Mouse (Mus musculus) neutrophil, adult 5-6 weeks (primary cell): ENCODE data around the gene R3hcc1l. TPM values are rescaled to one million over a fixed set of nuclear protein-coding genes. Genes with fewer than 3 reads are reported as not detected.

ENCODE experiments used
- ATAC-seq: fragments of 151-379, 151-347 bp; 2 replicates; pipeline ENCODE4 v1.8.0; 2017; ENCODE audit warnings: mild to moderate bottlenecking, moderate TSS enrichment; ENCODE audit not compliant: insufficient number of reproducible peaks, poor library complexity, low FRiP score, severe bottlenecking; ENCODE audit errors: extremely low read depth
- total RNA-seq: library from RNA; stranded (forward); fragments of 200-1000 nt; gene quantifications from 2 replicates; pipeline ENCODE4 v1.2.3, GENCODE M21; 2017

R3hcc1l gene
- total RNA-seq, 1 experiment from 2014 or later, result 42.2 TPM

- no peak for ATAC-seq
Measured at GRCm38 (mm10) chr19:42538911-42539310, 20.4 kb downstream of the R3hcc1l start.

GRCm38 (mm10) chr19:42539414-42540189 lies 21.0 kb downstream of the R3hcc1l start:
- no peak for ATAC-seq

- no peak for ATAC-seq
Measured at GRCm38 (mm10) chr19:42540649-42541048, 22.1 kb downstream of the R3hcc1l start.

GRCm38 (mm10) chr19:42558701-42559100 lies 40.1 kb downstream of the R3hcc1l start:
- no peak for ATAC-seq

DNA sequence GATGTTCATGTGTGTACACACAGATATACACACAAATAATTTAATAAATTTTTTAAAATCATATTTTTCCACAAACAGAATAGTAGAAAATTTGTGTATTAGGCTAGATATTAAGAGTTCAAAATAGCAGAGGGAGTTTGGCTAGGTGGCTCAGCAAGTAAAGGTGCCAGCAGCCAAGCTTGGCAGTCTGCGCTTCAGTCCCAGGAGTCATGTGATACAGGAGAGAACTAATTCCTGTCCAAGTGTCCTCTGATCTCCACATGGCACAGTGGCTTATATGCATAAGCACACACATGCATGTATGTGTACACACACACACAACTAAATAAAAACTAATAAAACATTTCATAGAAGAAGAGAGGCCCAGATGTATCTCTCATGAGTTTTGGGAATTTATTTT lies 43.4 kb downstream of the R3hcc1l start:
- ATAC-seq, result no peak

GRCm38 (mm10) chr19:42562981-42563380 lies 44.4 kb downstream of the R3hcc1l start:
- ATAC-seq, result no peak

- ATAC-seq, result no peak
Measured at GRCm38 (mm10) chr19:42563726-42564270, 45.2 kb downstream of the R3hcc1l start.

DNA sequence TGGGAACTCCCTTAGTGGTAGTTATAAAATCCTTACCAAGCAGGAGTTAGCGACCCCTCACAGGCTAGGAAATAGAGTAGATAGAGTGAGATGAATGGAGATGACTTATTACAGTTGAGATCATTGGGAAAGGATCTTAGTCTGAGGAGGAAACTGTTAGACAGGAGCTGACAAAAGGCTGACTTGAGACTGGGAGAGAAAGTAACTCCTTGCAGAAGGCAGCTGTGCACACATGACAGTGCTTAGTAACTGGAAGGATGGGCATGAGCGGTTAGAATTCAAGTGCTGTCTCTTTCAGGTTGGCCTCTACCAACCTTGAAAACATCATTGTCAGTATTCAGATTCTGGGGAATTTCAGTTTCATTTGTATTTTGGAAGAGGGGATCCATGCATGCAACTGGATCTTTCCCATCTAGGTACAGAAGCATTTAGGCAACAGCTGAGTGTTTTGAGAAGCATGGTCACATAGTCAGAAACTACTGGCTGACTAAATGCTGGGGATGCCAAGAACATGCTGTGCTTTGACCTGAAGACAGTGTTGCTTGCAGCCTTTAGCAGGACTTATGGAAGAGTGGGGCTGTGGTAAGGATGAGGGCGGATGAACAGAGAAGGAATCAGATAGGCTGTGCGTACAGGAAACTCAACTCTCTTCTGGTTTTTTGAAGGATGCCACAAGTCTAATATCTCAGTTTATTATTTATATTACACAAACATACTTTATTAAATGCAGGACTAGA lies 47.9 kb downstream of the R3hcc1l start:
- ATAC-seq, result no peak

DNA sequence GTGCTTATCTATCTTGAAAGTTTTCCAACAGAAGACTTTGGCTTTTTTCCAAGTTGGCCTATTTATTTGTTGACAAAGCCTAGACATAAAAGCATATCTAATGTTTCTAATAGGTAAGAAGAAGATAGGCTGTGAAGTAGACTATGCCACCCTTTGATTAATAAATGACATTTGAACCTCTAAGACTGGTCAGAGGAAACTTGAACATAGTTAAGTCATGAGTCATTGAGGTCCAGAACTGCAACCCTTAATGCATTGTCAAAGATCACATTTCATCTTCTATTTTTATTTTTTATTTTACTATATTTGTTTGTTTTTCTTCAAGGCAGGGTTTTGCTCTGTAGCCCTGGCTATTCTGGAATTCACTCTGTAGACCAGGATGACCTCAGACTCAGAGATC lies 48.5 kb downstream of the R3hcc1l start:
- no peak for ATAC-seq

DNA sequence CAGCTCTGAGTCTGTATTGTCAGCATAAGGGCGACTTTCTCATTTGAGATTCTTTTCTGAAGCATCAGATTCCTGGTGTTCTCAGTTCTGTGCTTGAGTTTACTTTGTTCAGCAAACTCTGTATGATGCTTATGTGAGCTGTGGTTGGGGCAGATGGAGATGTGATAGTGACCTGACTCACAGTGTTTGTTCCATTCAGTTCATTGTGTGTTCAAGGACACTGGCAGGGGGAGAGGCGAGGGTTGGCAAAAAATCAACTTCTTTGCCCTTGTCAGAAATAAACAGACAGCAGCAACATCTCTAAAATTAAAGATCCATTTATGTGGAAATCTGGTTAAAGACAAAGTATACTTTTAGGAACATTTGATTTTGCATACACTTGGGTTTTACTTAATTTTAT lies 50.5 kb downstream of the R3hcc1l start:
- no peak for ATAC-seq

DNA sequence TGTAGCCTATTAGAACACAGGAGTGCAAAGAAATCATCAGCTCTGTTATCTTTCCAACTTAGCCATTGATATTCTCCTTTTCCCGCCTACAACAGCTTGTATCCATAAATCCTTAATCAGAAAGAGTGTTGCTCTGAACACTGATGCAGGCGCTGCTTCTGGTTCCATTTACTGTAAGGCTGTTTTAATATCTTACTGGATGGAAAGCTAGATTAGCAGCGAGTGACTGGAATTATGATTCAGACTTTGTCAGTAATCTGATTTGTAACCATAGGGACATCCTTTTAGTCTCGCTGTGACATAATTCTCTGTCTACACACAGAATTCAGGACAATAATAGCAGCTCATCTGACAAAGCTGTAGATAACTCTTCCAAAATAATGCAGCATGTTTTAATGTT lies 52.7 kb downstream of the R3hcc1l start:
- no peak for ATAC-seq

GRCm38 (mm10) chr19:42575317-42575716 lies 56.8 kb downstream of the R3hcc1l start:
- ATAC-seq, result no peak

DNA sequence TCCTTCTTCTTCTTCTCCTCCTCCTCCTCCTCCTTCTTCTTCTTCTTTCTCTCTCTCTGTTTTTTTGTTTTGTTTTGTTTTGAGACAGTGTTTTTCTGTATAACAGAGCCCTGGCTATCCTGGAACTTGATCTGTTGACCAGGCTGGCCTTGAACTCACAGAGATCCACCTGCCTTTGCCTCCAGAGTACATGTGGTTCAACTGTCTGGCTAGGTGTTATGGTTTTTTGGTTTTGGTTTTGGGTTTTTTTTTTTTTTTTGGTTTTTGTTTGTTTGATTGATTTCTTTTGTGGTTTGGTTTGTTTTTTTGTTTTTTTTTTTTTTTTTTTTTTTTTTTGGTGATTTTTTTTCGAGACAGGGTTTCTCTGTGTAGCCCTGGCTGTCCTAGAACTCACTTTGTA lies 58.3 kb downstream of the R3hcc1l start:
- ATAC-seq, result no peak

DNA sequence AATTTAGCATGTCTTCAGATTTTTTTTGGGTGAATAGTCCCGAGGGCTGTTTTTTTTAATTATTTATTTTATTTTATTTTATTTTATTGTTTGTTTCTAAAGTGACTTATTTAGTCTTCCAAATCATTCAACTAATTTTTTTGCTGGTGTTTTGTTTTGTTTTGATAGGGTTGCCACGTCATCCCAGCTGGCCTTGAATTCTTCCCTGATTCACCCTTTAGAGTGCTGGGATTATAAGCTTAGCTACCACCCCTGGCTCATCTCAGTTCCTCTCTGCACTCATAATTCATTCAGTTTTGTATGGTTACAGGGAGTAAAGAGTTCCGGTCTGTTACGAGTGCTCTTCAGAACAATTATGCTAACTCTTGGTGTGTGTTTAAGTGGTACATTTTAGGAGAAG lies 60.1 kb downstream of the R3hcc1l start:
- no peak for ATAC-seq

- ATAC-seq, result no peak
Measured at GRCm38 (mm10) chr19:42580701-42581100, 62.1 kb downstream of the R3hcc1l start.

- no peak for ATAC-seq
Measured at GRCm38 (mm10) chr19:42582811-42583370, 64.3 kb downstream of the R3hcc1l start.

- no peak for ATAC-seq
Measured at GRCm38 (mm10) chr19:42583677-42584076, 65.1 kb downstream of the R3hcc1l start.

DNA sequence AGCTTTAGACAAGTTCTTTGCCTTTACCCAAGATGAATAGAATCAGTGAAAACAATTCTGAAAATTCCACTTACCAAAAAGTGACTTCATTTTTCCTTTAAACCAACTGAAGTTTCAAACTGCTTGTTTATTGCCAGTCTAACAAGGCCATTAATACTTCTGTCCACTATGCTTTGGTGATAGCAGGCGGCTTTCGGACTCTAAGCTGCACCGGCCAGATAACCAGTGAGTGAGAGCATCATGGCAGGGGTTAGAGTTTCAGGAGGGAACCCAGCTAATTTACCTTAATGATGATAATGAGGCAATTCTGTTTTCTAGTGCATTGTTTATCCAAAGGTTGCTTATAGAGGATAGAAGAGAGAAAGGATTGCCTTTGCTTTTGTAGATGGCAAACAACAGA lies 65.6 kb downstream of the R3hcc1l start:
- ATAC-seq, result no peak

DNA sequence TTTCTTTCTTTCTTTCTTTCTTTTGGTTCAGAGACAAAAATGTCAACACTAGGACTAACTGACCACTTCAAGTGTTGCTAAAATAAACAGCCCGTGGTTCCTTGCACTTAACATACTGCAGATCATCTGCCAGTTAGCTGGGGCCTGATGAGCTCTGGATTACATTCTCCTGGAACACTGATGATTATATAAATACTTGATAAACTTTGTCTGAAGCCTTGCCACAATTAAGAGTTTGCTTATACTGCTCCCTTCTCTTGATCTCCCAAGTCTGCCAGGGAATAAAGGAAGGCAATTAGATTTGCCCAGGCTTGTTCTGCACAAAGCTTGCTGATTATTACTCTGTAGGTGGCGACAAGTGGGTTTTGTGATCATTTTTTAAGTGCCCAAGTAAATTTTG lies 69.1 kb downstream of the R3hcc1l start:
- no peak for ATAC-seq

GRCm38 (mm10) chr19:42589246-42589645 lies 70.7 kb downstream of the R3hcc1l start:
- no peak for ATAC-seq
